Mouse (Mus musculus): ENCODE results near the gene Atmin. TPM values are rescaled to one million over a fixed set of nuclear protein-coding genes. Genes with fewer than 3 reads are reported as not detected.
A peak's percentile ranks its signal among the peaks of the same experiment; 100 is the strongest.

Gene Atmin
- polyA plus RNA-seq, 2 experiments, result 3.3 TPM

- H3K4me3 ChIP-seq (ENCODE audit: insufficient read depth in 1 of 2, low read depth in 2 of 2, low read length in 2 of 2), result no peak overlapping the region
- H3K9me3 ChIP-seq (ENCODE audit: control insufficient read depth, low read length), result no peaks in the 10 kb centered on the region
- 83% methylated on average over 4 of the region's 4 CpGs for WGBS (ENCODE audit: insufficient replicate concordance)
- DNase-seq (ENCODE audit: low read depth in 3 of 3, low spot score in 3 of 3) (no peak), ATAC-seq (ENCODE audit: insufficient read depth) (no peak)
- H3K27me3 ChIP-seq (ENCODE audit: control insufficient read depth, insufficient read depth, low read length), result no peaks in the 10 kb centered on the region
- H3K36me3 ChIP-seq (replicated peaks; ENCODE audit: control insufficient read depth, insufficient read depth, low read depth), result peaks cover 10% of the 10 kb centered on the region
- TF ChIP-seq CTCF (IDR thresholded peaks at IDR 0.05; ENCODE audit: low read depth) (no peak), EP300 (IDR thresholded peaks at IDR 0.05; ENCODE audit: low read depth) (no peak)
- no peak overlapping the region for H3K4me2 ChIP-seq (ENCODE audit: low read depth)
- H3K9ac ChIP-seq (replicated peaks), result no peak overlapping the region
- no peak overlapping the region for H3K27ac ChIP-seq
- no peaks in the 10 kb centered on the region for H3K4me1 ChIP-seq (replicated peaks; ENCODE audit: control insufficient read depth in 2 of 2, insufficient read depth in 2 of 2, low read length in 1 of 2)
Observed at GRCm38 (mm10) chr8:116905836-116906235, 37.4 kb upstream of the Atmin start.

GRCm38 (mm10) chr8:116921005-116921336 is 22.2 kb upstream of the Atmin start:
- DNase-seq (ENCODE audit: low read depth in 3 of 3, low spot score in 3 of 3) (peak in 2 of 3 experiments; percentile 47 to 56), ATAC-seq (ENCODE audit: insufficient read depth) (peak; percentile 70)
- Histone ChIP-seq H3K9me3 (ENCODE audit: control insufficient read depth, low read length) (no peaks in the 10 kb centered on the region), H3K4me1 (replicated peaks; ENCODE audit: control insufficient read depth in 2 of 2, insufficient read depth in 2 of 2, low read length in 1 of 2) (peaks cover 14 to 17% of the 10 kb centered on the region in 2 experiments), H3K36me3 (replicated peaks; ENCODE audit: control insufficient read depth, insufficient read depth, low read depth) (peaks cover 9% of the 10 kb centered on the region), H3K4me2 (ENCODE audit: low read depth) (peak overlapping the region; percentile 94), H3K9ac (replicated peaks) (peak overlapping the region; percentile 92), H3K4me3 (ENCODE audit: insufficient read depth in 1 of 2, low read depth in 2 of 2, low read length in 2 of 2) (peak overlapping the region; percentile 89 to 95), H3K27me3 (ENCODE audit: control insufficient read depth, insufficient read depth, low read length) (no peaks in the 10 kb centered on the region), H3K27ac (peak overlapping the region; percentile 89)
- WGBS (ENCODE audit: insufficient replicate concordance), result under 1% methylated on average over 22 of the region's 22 CpGs
- TF ChIP-seq CTCF (IDR thresholded peaks at IDR 0.05; ENCODE audit: low read depth) (no peak), EP300 (IDR thresholded peaks at IDR 0.05; ENCODE audit: low read depth) (no peak)

GRCm38 (mm10) chr8:116921337-116922059 is 21.7 kb upstream of the Atmin start, which contains the start of the genes Cmc2 and Cenpn:
Gene Cmc2 (minus strand): TSS chr8:116921455.
Gene Cenpn (plus strand): TSS chr8:116921730.
- WGBS (ENCODE audit: insufficient replicate concordance), result under 1% methylated on average over 57 of the region's 57 CpGs
- DNase-seq (ENCODE audit: low read depth in 3 of 3, low spot score in 3 of 3) (peak; percentile 92), ATAC-seq (ENCODE audit: insufficient read depth) (peak; percentile 94)
- Histone ChIP-seq H3K4me2 (ENCODE audit: low read depth) (peak within 1 kb of the TSS; percentile 94), H3K27ac (peak within 1 kb of the TSS; percentile 89), H3K9ac (replicated peaks) (peak within 1 kb of the TSS; percentile 92), H3K4me3 (ENCODE audit: insufficient read depth in 1 of 2, low read depth in 2 of 2, low read length in 2 of 2) (peak within 1 kb of the TSS; percentile 89 to 95), H3K27me3 (ENCODE audit: control insufficient read depth, insufficient read depth, low read length) (no peaks in the 10 kb centered on the region), H3K9me3 (ENCODE audit: control insufficient read depth, low read length) (no peaks in the 10 kb centered on the region), H3K36me3 (replicated peaks; ENCODE audit: control insufficient read depth, insufficient read depth, low read depth) (peaks cover 14% of the 10 kb centered on the region), H3K4me1 (replicated peaks; ENCODE audit: control insufficient read depth in 2 of 2, insufficient read depth in 2 of 2, low read length in 1 of 2) (peaks cover 14 to 17% of the 10 kb centered on the region in 2 experiments)
- TF ChIP-seq EP300 (IDR thresholded peaks at IDR 0.05; ENCODE audit: low read depth), result peak; percentile 43; the same call in 1 of the 2 replicates
- TF ChIP-seq CTCF (IDR thresholded peaks at IDR 0.05; ENCODE audit: low read depth), result no peak

- TF ChIP-seq CTCF (IDR thresholded peaks at IDR 0.05; ENCODE audit: low read depth), result no peak
- no peak for TF ChIP-seq EP300 (IDR thresholded peaks at IDR 0.05; ENCODE audit: low read depth)
- H3K4me1 ChIP-seq (replicated peaks; ENCODE audit: control insufficient read depth in 2 of 2, insufficient read depth in 2 of 2, low read length in 1 of 2), result peaks cover 14 to 17% of the 10 kb centered on the region in 2 experiments
- no peak for ATAC-seq (ENCODE audit: insufficient read depth)
- no peak for DNase-seq (ENCODE audit: low read depth in 3 of 3, low spot score in 3 of 3)
- WGBS (ENCODE audit: insufficient replicate concordance), result 26% methylated on average over 17 of the region's 17 CpGs
- H3K4me2 ChIP-seq (ENCODE audit: low read depth), result peak overlapping the region; percentile 94
- H3K27ac ChIP-seq, result no peak overlapping the region; the same call in none of the 2 replicates
- peaks cover 17% of the 10 kb centered on the region for H3K36me3 ChIP-seq (replicated peaks; ENCODE audit: control insufficient read depth, insufficient read depth, low read depth)
- H3K9me3 ChIP-seq (ENCODE audit: control insufficient read depth, low read length), result no peaks in the 10 kb centered on the region
- peak overlapping the region; percentile 89 to 95 for H3K4me3 ChIP-seq (ENCODE audit: insufficient read depth in 1 of 2, low read depth in 2 of 2, low read length in 2 of 2)
- H3K9ac ChIP-seq (replicated peaks), result peak overlapping the region; percentile 92
- no peaks in the 10 kb centered on the region for H3K27me3 ChIP-seq (ENCODE audit: control insufficient read depth, insufficient read depth, low read length)
Observed at GRCm38 (mm10) chr8:116922060-116922757, 21.0 kb upstream of the Atmin start.

GRCm38 (mm10) chr8:116923526-116923925 is 19.7 kb upstream of the Atmin start:
- H3K9me3 ChIP-seq (ENCODE audit: control insufficient read depth, low read length), result no peaks in the 10 kb centered on the region
- ATAC-seq (ENCODE audit: insufficient read depth) (no peak), DNase-seq (ENCODE audit: low read depth in 3 of 3, low spot score in 3 of 3) (no peak)
- no peak overlapping the region for H3K4me3 ChIP-seq (ENCODE audit: insufficient read depth in 1 of 2, low read depth in 2 of 2, low read length in 2 of 2)
- H3K4me2 ChIP-seq (ENCODE audit: low read depth), result 0 out of 2 replicates have a peak overlapping the region, but pooled peaks have one; percentile 8
- WGBS (ENCODE audit: insufficient replicate concordance), result 31% methylated on average over 8 of the region's 8 CpGs
- H3K4me1 ChIP-seq (replicated peaks; ENCODE audit: control insufficient read depth in 2 of 2, insufficient read depth in 2 of 2, low read length in 1 of 2), result peaks cover 14 to 17% of the 10 kb centered on the region in 2 experiments
- no peak for TF ChIP-seq CTCF (IDR thresholded peaks at IDR 0.05; ENCODE audit: low read depth)
- no peak for TF ChIP-seq EP300 (IDR thresholded peaks at IDR 0.05; ENCODE audit: low read depth)
- peaks cover 30% of the 10 kb centered on the region for H3K36me3 ChIP-seq (replicated peaks; ENCODE audit: control insufficient read depth, insufficient read depth, low read depth)
- no peak overlapping the region for H3K27ac ChIP-seq
- no peak overlapping the region for H3K9ac ChIP-seq (replicated peaks)
- no peaks in the 10 kb centered on the region for H3K27me3 ChIP-seq (ENCODE audit: control insufficient read depth, insufficient read depth, low read length)

Data from liver, embryonic 14.5 days (tissue).